Mouse (Mus musculus): ENCODE measurements around the gene Thoc7. TPM values are rescaled to one million over a fixed set of nuclear protein-coding genes. Genes with fewer than 3 reads are reported as not detected.

Thoc7 gene
- total and polyA plus RNA-seq, 2 experiments from 2014 or later: 90.7 to 189 TPM

DNA sequence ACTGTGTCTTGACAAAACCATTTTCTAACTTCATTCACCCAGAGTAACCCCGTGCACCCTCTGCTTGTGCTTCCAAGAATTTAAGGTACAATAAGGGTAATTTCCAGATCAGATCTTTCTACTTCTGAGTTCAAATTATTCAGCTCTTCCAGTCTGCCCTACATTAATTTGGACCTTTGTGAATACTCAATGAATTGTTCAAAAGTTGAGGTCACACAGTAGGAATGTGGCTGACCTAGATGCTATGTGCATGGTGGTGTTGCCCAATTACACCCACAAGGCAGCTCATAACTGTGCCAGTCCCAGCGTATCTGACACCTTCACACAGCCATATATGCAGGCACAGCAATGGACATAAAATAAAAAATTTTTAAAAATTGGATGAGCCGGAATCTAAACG, 17.0 kb downstream of the Thoc7 start:
- WGBS: 91% methylated on average over 4 of the region's 4 CpGs
- Histone ChIP-seq H3K27ac (ENCODE audit: low read depth, low read length) (no peak overlapping the region), H3K4me1 (ENCODE audit: insufficient read depth) (no peaks in the 10 kb centered on the region), H3K4me3 (ENCODE audit: low read depth, low read length) (no peak overlapping the region), H3K4me2 (ENCODE audit: low read depth) (no peak overlapping the region), H3K9me3 (ENCODE audit: low read length) (no peaks in the 10 kb centered on the region), H3K9ac (no peak overlapping the region), H3K27me3 (ENCODE audit: insufficient read depth, low read length) (no peaks in the 10 kb centered on the region), H3K36me3 (ENCODE audit: insufficient read depth) (peaks cover 25% of the 10 kb centered on the region)
- DNase-seq (no peak), ATAC-seq (no peak)
- TF ChIP-seq CTCF (IDR thresholded peaks at IDR 0.05; ENCODE audit: low read depth): no peak

DNA sequence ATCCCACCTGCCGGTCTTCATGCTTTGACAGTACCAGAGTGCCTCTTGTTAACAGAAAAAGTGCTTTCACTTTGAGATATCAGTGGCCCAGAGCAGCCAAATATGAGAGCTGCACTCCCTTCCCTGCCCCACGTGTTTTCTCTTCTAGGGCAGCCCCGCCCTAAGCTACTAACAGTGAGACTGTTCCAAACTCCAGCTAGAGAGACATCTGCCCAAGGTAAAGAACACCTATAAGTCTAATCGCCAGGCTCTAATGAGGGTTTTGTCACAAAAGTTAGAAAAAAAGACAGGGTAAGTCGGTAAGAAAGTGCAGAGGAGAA, 27.6 kb downstream of the Thoc7 start:
- no peak overlapping the region for H3K9ac ChIP-seq
- H3K27me3 ChIP-seq (ENCODE audit: insufficient read depth, low read length): no peaks in the 10 kb centered on the region
- H3K4me2 ChIP-seq (ENCODE audit: low read depth): peak overlapping the region; percentile 45; the same call in 1 of the 2 replicates
- WGBS: 51% methylated on average over 5 of the region's 5 CpGs
- H3K4me1 ChIP-seq (ENCODE audit: insufficient read depth): no peaks in the 10 kb centered on the region
- no peak for DNase-seq
- ATAC-seq: peak; percentile 25
- TF ChIP-seq CTCF (IDR thresholded peaks at IDR 0.05; ENCODE audit: low read depth): no peak
- H3K9me3 ChIP-seq (ENCODE audit: low read length): no peaks in the 10 kb centered on the region
- H3K36me3 ChIP-seq (ENCODE audit: insufficient read depth): no peaks in the 10 kb centered on the region
- no peak overlapping the region for H3K27ac ChIP-seq (ENCODE audit: low read depth, low read length)
- no peak overlapping the region for H3K4me3 ChIP-seq (ENCODE audit: low read depth, low read length)

DNA sequence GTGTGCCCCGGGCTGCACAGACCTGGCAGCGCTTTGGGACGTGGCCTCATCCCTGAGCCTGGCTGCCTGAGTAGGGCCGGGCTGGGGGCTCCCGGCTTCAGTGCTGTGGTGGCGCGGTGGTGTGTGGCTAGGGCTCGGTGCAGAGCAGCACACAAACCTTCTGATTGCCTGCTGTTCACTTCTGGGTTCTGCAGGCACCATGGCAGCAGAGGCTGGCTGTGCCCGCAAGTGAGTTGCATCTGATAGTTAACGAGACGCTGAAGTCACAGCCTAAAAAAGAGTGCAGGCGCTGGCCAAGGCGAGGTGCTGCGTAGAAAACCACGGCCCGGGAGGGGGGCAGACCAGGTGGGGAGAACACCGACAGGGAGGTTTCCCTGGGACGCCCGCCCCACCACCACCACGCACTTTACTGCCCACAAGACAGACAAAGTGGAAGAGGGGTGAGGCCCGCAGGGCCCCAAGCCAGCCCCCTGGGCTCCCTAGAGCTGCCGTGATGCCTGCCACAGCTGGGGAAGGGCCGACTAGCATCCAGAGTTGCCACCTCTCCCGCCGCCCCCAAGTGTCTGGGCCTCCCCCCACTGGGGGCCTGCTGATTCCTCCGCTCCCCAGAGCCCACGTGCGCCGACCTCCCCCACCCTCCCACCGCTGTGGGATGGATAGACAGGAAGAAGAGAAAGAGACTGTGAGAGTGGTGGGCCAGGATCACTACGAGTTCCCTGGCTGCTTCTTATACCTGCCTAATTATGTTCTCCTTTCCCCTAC, 28.2 kb downstream of the Thoc7 start:
- no peaks in the 10 kb centered on the region for H3K27me3 ChIP-seq (ENCODE audit: insufficient read depth, low read length)
- 33% methylated on average over 29 of the region's 31 CpGs for WGBS
- 0 out of 2 replicates have a peak overlapping the region, but pooled peaks have one; percentile 18 for H3K9ac ChIP-seq
- no peaks in the 10 kb centered on the region for H3K9me3 ChIP-seq (ENCODE audit: low read length)
- H3K27ac ChIP-seq (ENCODE audit: low read depth, low read length): no peak overlapping the region
- DNase-seq: no peak
- no peak for TF ChIP-seq CTCF (IDR thresholded peaks at IDR 0.05; ENCODE audit: low read depth)
- H3K4me3 ChIP-seq (ENCODE audit: low read depth, low read length): peak overlapping the region; percentile 1; the same call in 1 of the 2 replicates
- peak overlapping the region; percentile 45 for H3K4me2 ChIP-seq (ENCODE audit: low read depth)
- peak; percentile 79 for ATAC-seq
- H3K4me1 ChIP-seq (ENCODE audit: insufficient read depth): no peaks in the 10 kb centered on the region
- H3K36me3 ChIP-seq (ENCODE audit: insufficient read depth): no peaks in the 10 kb centered on the region

DNA sequence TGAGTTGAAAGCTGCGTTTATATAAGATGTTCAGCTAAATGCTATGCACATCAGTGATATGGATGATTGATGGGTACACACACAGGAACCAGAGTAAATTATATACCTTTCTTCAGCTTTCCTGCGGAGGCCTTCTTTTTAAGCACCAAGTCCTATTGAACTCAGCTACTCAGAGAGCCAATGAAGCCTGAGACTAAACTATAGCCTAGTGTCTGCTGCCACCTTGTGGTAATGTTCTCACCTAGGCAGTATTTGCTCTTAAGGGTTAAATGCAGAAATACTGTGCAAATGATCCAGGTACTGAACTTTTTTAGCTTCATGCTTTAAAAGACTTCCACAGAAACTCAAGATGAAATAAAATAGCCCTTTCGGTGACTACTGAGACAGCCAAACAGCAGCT, 44.0 kb downstream of the Thoc7 start:
- H3K4me3 ChIP-seq (ENCODE audit: low read depth, low read length): no peak overlapping the region
- TF ChIP-seq CTCF (IDR thresholded peaks at IDR 0.05; ENCODE audit: low read depth): peak; percentile 91

DNA sequence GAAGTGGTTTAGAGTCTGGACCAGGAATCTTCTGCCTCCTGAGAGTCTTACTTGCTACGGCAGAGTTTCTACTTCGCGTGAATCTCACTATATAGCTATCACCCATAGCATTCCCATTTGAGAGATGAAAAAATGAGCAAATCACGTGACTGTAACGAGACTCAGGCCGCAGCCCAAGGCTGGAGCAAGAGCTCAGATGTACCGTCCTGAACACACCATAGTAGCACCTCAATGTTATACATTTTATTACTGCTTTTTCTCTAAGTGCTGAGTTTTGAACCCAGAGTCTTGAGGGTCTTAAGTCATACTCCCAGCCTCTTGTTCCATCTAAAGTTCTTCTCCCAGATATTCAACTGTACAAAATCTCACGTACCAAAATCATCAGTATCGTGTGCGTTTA, 44.4 kb downstream of the Thoc7 start:
- WGBS: 89% methylated on average over 10 of the region's 10 CpGs
- ATAC-seq: peak; percentile 16

More for the DNA sequence above, 44.0 kb downstream of the Thoc7 start:
- DNase-seq: peak; percentile 93
- H3K36me3 ChIP-seq (ENCODE audit: insufficient read depth): no peaks in the 10 kb centered on the region
- peak; percentile 85 for ATAC-seq
- H3K4me1 ChIP-seq (ENCODE audit: insufficient read depth): no peaks in the 10 kb centered on the region
- no peaks in the 10 kb centered on the region for H3K9me3 ChIP-seq (ENCODE audit: low read length)
- H3K27me3 ChIP-seq (ENCODE audit: insufficient read depth, low read length): no peaks in the 10 kb centered on the region
- no peak overlapping the region for H3K4me2 ChIP-seq (ENCODE audit: low read depth)
- H3K27ac ChIP-seq (ENCODE audit: low read depth, low read length): no peak overlapping the region
- no peak overlapping the region for H3K9ac ChIP-seq
- WGBS: 29% methylated on average over 3 of the region's 3 CpGs

DNA sequence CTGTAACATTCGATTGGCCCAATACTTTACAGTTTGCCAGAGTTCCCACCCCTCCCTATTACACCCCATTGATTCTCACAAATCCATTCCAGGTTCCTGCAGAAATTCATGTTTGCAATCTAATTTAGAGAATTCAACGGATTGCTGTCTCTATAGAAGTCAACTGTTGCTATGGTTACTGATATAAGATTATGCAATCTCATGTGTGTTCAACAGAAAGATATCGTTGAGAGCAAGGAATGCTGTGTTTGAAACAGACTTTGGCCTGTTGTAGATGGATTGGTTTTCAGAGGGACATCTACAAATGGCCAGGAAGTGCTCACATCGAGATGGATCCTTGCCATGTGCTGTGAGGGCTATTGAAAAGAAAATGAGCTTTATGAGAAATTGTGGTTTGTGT, 46.4 kb downstream of the Thoc7 start:
- Histone ChIP-seq H3K27me3 (ENCODE audit: insufficient read depth, low read length) (no peaks in the 10 kb centered on the region), H3K9ac (no peak overlapping the region), H3K27ac (ENCODE audit: low read depth, low read length) (no peak overlapping the region), H3K4me3 (ENCODE audit: low read depth, low read length) (no peak overlapping the region), H3K4me2 (ENCODE audit: low read depth) (no peak overlapping the region), H3K4me1 (ENCODE audit: insufficient read depth) (no peaks in the 10 kb centered on the region), H3K36me3 (ENCODE audit: insufficient read depth) (no peaks in the 10 kb centered on the region), H3K9me3 (ENCODE audit: low read length) (no peaks in the 10 kb centered on the region)
- ATAC-seq (peak; percentile 66), DNase-seq (peak; percentile 41)
- no peak for TF ChIP-seq CTCF (IDR thresholded peaks at IDR 0.05; ENCODE audit: low read depth)
- whole genome bisulfite sequencing: 52% methylated on average over 4 of the region's 4 CpGs

More for the DNA sequence above, 44.4 kb downstream of the Thoc7 start:
- H3K4me2 ChIP-seq (ENCODE audit: low read depth): no peak overlapping the region
- no peaks in the 10 kb centered on the region for H3K36me3 ChIP-seq (ENCODE audit: insufficient read depth)
- DNase-seq: no peak
- H3K27me3 ChIP-seq (ENCODE audit: insufficient read depth, low read length): no peaks in the 10 kb centered on the region
- no peak overlapping the region for H3K4me3 ChIP-seq (ENCODE audit: low read depth, low read length)
- no peaks in the 10 kb centered on the region for H3K9me3 ChIP-seq (ENCODE audit: low read length)
- H3K4me1 ChIP-seq (ENCODE audit: insufficient read depth): no peaks in the 10 kb centered on the region
- TF ChIP-seq CTCF (IDR thresholded peaks at IDR 0.05; ENCODE audit: low read depth): no peak
- no peak overlapping the region for H3K27ac ChIP-seq (ENCODE audit: low read depth, low read length)
- no peak overlapping the region for H3K9ac ChIP-seq

DNA sequence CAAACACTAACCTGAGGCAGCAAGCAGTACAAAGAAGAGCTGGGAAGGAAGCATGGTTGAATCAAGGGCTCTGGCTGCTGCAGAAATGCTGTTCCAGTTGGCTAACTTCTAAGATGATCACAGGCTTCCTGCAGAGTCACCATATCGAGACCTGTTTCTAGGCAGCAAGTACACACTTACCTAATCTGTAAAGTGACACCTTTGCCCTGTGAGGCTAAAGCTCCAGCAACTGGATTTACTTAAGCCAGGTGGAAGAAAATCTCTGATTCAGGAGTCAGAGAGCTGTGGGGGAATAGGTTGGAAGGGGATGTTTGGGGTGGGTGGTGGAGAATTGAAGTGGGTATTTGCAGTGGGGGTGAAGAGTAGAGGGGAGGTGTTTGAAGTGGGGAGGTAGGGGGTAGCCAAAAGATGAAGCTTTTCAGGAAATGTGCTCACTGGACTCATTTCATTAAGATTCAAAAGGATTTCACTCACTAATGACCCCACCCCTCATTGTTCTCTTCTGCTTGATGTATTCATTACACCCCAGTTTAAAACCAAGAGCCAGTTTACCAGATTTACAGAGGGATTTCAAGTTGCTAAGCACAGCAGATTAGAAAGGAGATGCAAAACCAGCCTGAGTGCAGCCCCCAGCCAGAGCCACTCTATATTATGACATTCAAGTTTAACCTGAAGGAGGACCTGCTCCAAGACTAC, 47.1 kb downstream of the Thoc7 start, which contains the start of gene Gm281:
Gm281 (minus strand) TSS at position 92 of the 696 bp plus-strand sequence.
- H3K4me1 ChIP-seq (ENCODE audit: insufficient read depth): no peaks in the 10 kb centered on the region
- H3K36me3 ChIP-seq (ENCODE audit: insufficient read depth): no peaks in the 10 kb centered on the region
- 26% methylated on average over 1 of the region's 1 CpGs for whole genome bisulfite sequencing
- no peak within 1 kb of the TSS for H3K4me2 ChIP-seq (ENCODE audit: low read depth)
- DNase-seq: no peak
- H3K27ac ChIP-seq (ENCODE audit: low read depth, low read length): no peak within 1 kb of the TSS
- TF ChIP-seq CTCF (IDR thresholded peaks at IDR 0.05; ENCODE audit: low read depth): no peak
- ATAC-seq: no peak
- no peak within 1 kb of the TSS for H3K4me3 ChIP-seq (ENCODE audit: low read depth, low read length)
- H3K9me3 ChIP-seq (ENCODE audit: low read length): no peaks in the 10 kb centered on the region
- H3K9ac ChIP-seq: no peak within 1 kb of the TSS
- no peaks in the 10 kb centered on the region for H3K27me3 ChIP-seq (ENCODE audit: insufficient read depth, low read length)
